Mouse (Mus musculus): Measurements from ENCODE around the gene Cyp3a13.

DNA sequence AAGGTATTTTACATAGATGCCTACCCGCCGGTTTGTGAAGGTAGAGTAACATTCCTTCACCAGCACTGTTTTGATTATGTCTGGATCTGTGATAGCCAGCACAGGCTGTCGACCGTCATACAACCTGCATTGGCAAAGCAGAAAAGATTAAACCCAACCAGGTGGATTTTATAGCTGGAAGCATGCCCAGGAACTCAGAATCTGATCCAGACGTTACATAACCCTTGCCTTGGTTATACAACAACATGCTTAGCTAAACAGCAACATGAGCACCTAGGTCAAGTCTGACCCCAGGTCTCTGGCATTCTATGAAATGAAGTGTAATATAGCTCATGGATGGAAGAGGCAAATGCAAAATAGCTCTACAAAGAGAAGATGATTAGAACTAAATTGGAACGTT is 5.9 kb downstream of the Cyp3a13 start:
- TF ChIP-seq GATA1 (IDR thresholded peaks at IDR 0.05; ENCODE audit: borderline replicate concordance, low read length) (no peak), FLI1 (IDR thresholded peaks at IDR 0.05; ENCODE audit: low read length) (no peak)
